Mouse (Mus musculus): ENCODE results near the gene Sirt3. TPM values are rescaled to one million over a fixed set of nuclear protein-coding genes. Genes with fewer than 3 reads are reported as not detected.

The Sirt3 gene
- 19.9 and 24.5 TPM in 2 replicates for polyA plus RNA-seq (2014; fragmentation: Nextera tagmentation; extraction: Ambion mirVana)

DNA sequence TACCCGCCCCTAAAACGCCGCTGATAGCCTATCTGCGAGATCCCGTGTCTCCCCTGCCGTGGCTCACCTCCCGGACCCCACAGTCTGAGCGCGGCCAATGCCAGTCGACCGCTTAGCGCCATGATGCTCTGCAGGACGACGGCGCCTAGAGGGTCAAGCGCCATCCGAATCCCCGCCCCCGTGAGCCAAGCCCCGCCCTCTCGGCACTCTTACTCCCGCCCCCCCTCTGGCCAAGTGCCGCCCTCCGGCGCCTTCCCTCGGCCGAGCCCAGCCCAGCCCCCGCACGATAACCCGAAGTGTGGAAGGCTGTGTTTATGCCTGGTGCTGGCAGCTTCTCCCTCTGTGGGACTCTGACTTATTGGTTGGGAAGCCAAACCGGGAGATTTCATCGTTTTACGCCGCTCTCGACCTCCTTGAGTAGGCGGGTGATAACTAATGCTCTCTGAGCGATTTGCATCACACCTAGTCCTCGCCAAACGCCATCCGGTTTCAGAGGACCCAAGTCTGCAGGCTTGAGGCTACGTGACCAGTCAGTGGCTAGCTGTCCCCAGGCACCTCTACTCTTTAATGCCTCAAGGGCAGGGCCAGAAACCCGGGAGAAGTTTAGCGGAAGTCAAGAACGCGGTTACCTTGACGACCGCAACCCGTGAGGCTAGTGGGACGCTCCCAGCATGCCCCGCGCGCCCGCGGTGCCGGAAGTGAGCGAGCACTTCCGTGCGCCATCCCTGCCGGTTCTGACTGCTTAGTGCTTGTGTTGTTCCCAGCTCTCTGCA is at the start of gene Sirt3, which contains the start of gene Psmd13:
TSS of gene Sirt3 (minus strand) at position 614 of the 773 bp plus-strand sequence.
TSS of gene Psmd13 (plus strand) at position 273 of the 773 bp plus-strand sequence.
- Histone ChIP-seq H3K4me2 (peak within 1 kb of the TSS; percentile 95), H3K27me3 (replicated peaks; ENCODE audit: control insufficient read depth, insufficient read depth, low read length) (no peaks in the 10 kb centered on the region), H3K4me1 (replicated peaks; ENCODE audit: control insufficient read depth, insufficient read depth, low read length) (peaks cover 29% of the 10 kb centered on the region), H3K27ac (ENCODE audit: low read depth, low read length) (peak within 1 kb of the TSS; percentile 91), H3K36me3 (ENCODE audit: control insufficient read depth, insufficient read depth, low read length) (peaks cover 6% of the 10 kb centered on the region; the same call in 1 of the 2 replicates), H3K4me3 (ENCODE audit: low read depth, low read length) (peak within 1 kb of the TSS; percentile 85), H3K9ac (ENCODE audit: low read depth, low read length) (peak within 1 kb of the TSS; percentile 72), H3K9me3 (ENCODE audit: control insufficient read depth, low read length) (no peaks in the 10 kb centered on the region)
- DNase-seq (ENCODE audit: low spot score) (peak; percentile 89), ATAC-seq (replicated peaks; ENCODE audit: low FRiP score) (peak; percentile 91)
- under 1% methylated on average over 59 of the region's 59 CpGs for WGBS

GRCm38 (mm10) chr7:140927181-140927580 is 45.1 kb upstream of the Sirt3 start:
- DNase-seq (ENCODE audit: low spot score), result no peak
- Histone ChIP-seq H3K36me3 (ENCODE audit: control insufficient read depth, insufficient read depth, low read length) (no peaks in the 10 kb centered on the region), H3K27ac (ENCODE audit: low read depth, low read length) (no peak overlapping the region), H3K27me3 (replicated peaks; ENCODE audit: control insufficient read depth, insufficient read depth, low read length) (peaks cover 31% of the 10 kb centered on the region), H3K4me3 (ENCODE audit: low read depth, low read length) (no peak overlapping the region), H3K9me3 (ENCODE audit: control insufficient read depth, low read length) (no peaks in the 10 kb centered on the region), H3K4me1 (replicated peaks; ENCODE audit: control insufficient read depth, insufficient read depth, low read length) (peaks cover 5% of the 10 kb centered on the region; the same call in 1 of the 2 replicates), H3K9ac (ENCODE audit: low read depth, low read length) (no peak overlapping the region), H3K4me2 (no peak overlapping the region)
- ATAC-seq (replicated peaks; ENCODE audit: low FRiP score), result no peak
- 72% methylated on average over 6 of the region's 6 CpGs for WGBS

DNA sequence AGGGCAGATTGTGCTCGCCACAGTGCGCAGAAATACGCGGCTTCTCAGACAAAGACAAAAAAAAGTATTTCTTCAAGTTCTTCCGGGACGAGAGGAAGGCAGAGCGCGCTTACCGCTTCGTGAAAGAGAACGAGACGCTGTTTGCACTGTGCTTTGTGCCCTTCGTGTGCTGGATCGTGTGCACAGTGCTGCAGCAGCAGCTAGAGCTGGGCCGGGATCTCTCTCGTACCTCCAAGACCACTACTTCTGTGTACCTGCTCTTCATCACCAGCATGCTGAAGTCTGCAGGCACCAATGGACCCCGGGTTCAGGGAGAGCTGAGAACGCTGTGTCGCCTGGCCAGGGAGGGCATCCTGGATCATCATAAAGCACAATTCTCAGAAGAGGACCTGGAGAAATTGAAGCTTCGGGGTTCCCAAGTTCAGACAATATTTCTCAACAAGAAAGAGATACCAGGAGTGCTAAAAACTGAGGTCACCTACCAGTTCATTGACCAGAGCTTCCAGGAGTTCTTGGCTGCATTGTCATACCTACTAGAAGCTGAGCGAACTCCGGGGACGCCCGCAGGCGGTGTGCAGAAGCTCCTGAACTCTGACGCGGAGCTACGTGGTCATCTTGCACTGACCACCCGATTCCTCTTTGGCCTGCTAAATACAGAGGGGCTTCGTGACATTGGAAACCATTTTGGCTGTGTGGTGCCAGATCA is 41.1 kb upstream of the Sirt3 start:
- WGBS, result 27% methylated on average over 30 of the region's 30 CpGs
- Histone ChIP-seq H3K9ac (ENCODE audit: low read depth, low read length) (no peak overlapping the region), H3K9me3 (ENCODE audit: control insufficient read depth, low read length) (no peaks in the 10 kb centered on the region), H3K4me1 (replicated peaks; ENCODE audit: control insufficient read depth, insufficient read depth, low read length) (peaks cover 9% of the 10 kb centered on the region; the same call in 1 of the 2 replicates), H3K36me3 (ENCODE audit: control insufficient read depth, insufficient read depth, low read length) (no peaks in the 10 kb centered on the region), H3K27ac (ENCODE audit: low read depth, low read length) (no peak overlapping the region), H3K4me3 (ENCODE audit: low read depth, low read length) (peak overlapping the region; percentile 37), H3K4me2 (peak overlapping the region; percentile 75), H3K27me3 (replicated peaks; ENCODE audit: control insufficient read depth, insufficient read depth, low read length) (peaks cover 55% of the 10 kb centered on the region)
- DNase-seq (ENCODE audit: low spot score) (no peak), ATAC-seq (replicated peaks; ENCODE audit: low FRiP score) (no peak)

DNA sequence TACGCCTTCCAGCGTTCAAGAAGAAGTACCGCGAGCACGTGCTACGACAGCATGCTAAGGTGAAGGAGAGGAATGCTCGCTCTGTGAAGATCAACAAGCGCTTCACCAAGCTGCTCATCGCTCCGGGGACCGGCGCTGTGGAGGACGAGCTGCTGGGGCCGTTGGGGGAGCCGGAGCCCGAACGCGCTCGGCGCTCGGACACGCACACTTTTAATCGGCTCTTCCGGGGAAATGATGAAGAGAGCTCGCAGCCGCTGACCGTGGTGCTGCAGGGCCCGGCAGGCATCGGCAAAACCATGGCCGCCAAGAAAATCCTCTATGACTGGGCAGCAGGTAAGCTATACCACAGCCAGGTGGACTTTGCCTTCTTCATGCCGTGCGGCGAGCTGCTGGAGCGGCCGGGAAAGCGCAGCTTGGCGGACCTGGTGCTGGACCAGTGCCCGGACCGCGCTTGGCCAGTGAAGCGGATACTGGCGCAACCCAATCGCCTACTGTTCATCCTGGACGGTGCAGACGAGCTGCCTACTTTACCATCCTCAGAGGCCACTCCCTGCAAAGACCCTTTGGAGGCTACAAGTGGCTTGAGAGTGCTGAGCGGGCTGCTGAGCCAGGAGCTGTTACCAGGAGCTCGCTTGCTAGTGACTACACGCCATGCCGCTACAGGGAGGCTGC is 40.4 kb upstream of the Sirt3 start:
- Histone ChIP-seq H3K27ac (ENCODE audit: low read depth, low read length) (no peak overlapping the region), H3K27me3 (replicated peaks; ENCODE audit: control insufficient read depth, insufficient read depth, low read length) (peaks cover 55% of the 10 kb centered on the region), H3K4me3 (ENCODE audit: low read depth, low read length) (peak overlapping the region; percentile 37), H3K36me3 (ENCODE audit: control insufficient read depth, insufficient read depth, low read length) (no peaks in the 10 kb centered on the region), H3K4me2 (peak overlapping the region; percentile 75), H3K4me1 (replicated peaks; ENCODE audit: control insufficient read depth, insufficient read depth, low read length) (peaks cover 9% of the 10 kb centered on the region; the same call in 1 of the 2 replicates), H3K9me3 (ENCODE audit: control insufficient read depth, low read length) (no peaks in the 10 kb centered on the region), H3K9ac (ENCODE audit: low read depth, low read length) (no peak overlapping the region)
- DNase-seq (ENCODE audit: low spot score), result no peak
- peak; percentile 29; the same call in 1 of the 2 replicates for ATAC-seq (replicated peaks; ENCODE audit: low FRiP score)
- 2% methylated on average over 49 of the region's 49 CpGs for WGBS

- DNase-seq (ENCODE audit: low spot score) (no peak), ATAC-seq (replicated peaks; ENCODE audit: low FRiP score) (no peak)
- Histone ChIP-seq H3K27ac (ENCODE audit: low read depth, low read length) (no peak overlapping the region), H3K4me3 (ENCODE audit: low read depth, low read length) (no peak overlapping the region; the same call in 1 of the 2 replicates), H3K4me2 (peak overlapping the region; percentile 75; the same call in 1 of the 2 replicates), H3K9me3 (ENCODE audit: control insufficient read depth, low read length) (no peaks in the 10 kb centered on the region), H3K27me3 (replicated peaks; ENCODE audit: control insufficient read depth, insufficient read depth, low read length) (peaks cover 55% of the 10 kb centered on the region), H3K4me1 (replicated peaks; ENCODE audit: control insufficient read depth, insufficient read depth, low read length) (peaks cover 9% of the 10 kb centered on the region; the same call in 1 of the 2 replicates), H3K9ac (ENCODE audit: low read depth, low read length) (no peak overlapping the region), H3K36me3 (ENCODE audit: control insufficient read depth, insufficient read depth, low read length) (no peaks in the 10 kb centered on the region)
- 27% methylated on average over 22 of the region's 22 CpGs for WGBS
These were observed 39.3 kb upstream of the Sirt3 start for GRCm38 (mm10) chr7:140921225-140921975.

GRCm38 (mm10) chr7:140920418-140921029 is 38.4 kb upstream of the Sirt3 start, which contains the start of gene Nlrp6:
Gene Nlrp6, plus strand, starts transcription at chr7:140920902.
- H3K27me3 ChIP-seq (replicated peaks; ENCODE audit: control insufficient read depth, insufficient read depth, low read length), result peaks cover 55% of the 10 kb centered on the region
- H3K27ac ChIP-seq (ENCODE audit: low read depth, low read length), result no peak within 1 kb of the TSS
- peaks cover 9% of the 10 kb centered on the region; the same call in 1 of the 2 replicates for H3K4me1 ChIP-seq (replicated peaks; ENCODE audit: control insufficient read depth, insufficient read depth, low read length)
- no peak for ATAC-seq (replicated peaks; ENCODE audit: low FRiP score)
- WGBS, result 69% methylated on average over 8 of the region's 8 CpGs
- no peaks in the 10 kb centered on the region for H3K36me3 ChIP-seq (ENCODE audit: control insufficient read depth, insufficient read depth, low read length)
- no peak within 1 kb of the TSS for H3K9ac ChIP-seq (ENCODE audit: low read depth, low read length)
- no peak for DNase-seq (ENCODE audit: low spot score)
- no peak within 1 kb of the TSS for H3K4me2 ChIP-seq
- H3K9me3 ChIP-seq (ENCODE audit: control insufficient read depth, low read length), result no peaks in the 10 kb centered on the region
- H3K4me3 ChIP-seq (ENCODE audit: low read depth, low read length), result no peak within 1 kb of the TSS

- 37% methylated on average over 4 of the region's 4 CpGs for WGBS
- Histone ChIP-seq H3K4me2 (no peak overlapping the region), H3K9ac (ENCODE audit: low read depth, low read length) (no peak overlapping the region), H3K4me3 (ENCODE audit: low read depth, low read length) (no peak overlapping the region), H3K36me3 (ENCODE audit: control insufficient read depth, insufficient read depth, low read length) (no peaks in the 10 kb centered on the region), H3K27ac (ENCODE audit: low read depth, low read length) (no peak overlapping the region), H3K4me1 (replicated peaks; ENCODE audit: control insufficient read depth, insufficient read depth, low read length) (peaks cover 9% of the 10 kb centered on the region; the same call in 1 of the 2 replicates), H3K27me3 (replicated peaks; ENCODE audit: control insufficient read depth, insufficient read depth, low read length) (peaks cover 49% of the 10 kb centered on the region), H3K9me3 (ENCODE audit: control insufficient read depth, low read length) (no peaks in the 10 kb centered on the region)
- DNase-seq (ENCODE audit: low spot score), result no peak
- ATAC-seq (replicated peaks; ENCODE audit: low FRiP score), result no peak
These were observed 37.8 kb upstream of the Sirt3 start for GRCm38 (mm10) chr7:140919911-140920310.
